30 mouse cellular contexts compared by ENCODE assay signal in the genomic region with DNA sequence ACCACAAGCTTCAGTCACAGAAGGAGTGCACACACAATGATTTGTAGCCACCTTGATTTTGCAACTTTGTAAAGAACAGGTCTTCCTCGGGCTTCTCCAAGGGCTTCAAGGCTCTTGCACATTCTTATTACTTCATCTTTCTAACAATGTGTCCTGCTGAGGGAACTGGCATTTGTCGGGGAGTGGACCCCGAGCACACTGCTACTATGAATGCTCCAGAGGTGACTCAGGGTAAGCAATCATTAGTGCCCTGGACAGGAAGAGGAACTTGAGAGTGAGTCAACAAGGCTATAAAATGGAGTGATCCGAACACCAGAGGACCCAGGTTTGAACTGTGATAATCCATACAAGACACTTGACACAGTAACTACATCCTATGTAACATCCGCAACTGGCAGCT. TPM values are rescaled to one million over a fixed set of nuclear protein-coding genes. Genes with fewer than 3 reads are reported as not detected.
DNase-seq lines count a peak whose midpoint lies in the region; ATAC-seq and TF ChIP-seq lines count a peak whose summit lies in the region.
"Had no signal": no experiment of that assay in that cellular context is flagged by ENCODE, and none has a peak within 500 bp of the region (broad histone marks: within the 10 kb centered on the region; RNA-seq: fewer than 3 reads in every experiment).

No protein-coding gene starts in this region.

- TF ChIP-seq POLR2A in MEL (IDR thresholded peaks at IDR 0.05; ENCODE audit: control insufficient read depth in 1 of 2, insufficient read depth in 1 of 2, low read depth in 1 of 2, low read length in 2 of 2, poor library complexity in 1 of 2): no peak

- H3K27me3 ChIP-seq in MEL (ENCODE audit: control insufficient read depth in 1 of 2, insufficient read depth in 2 of 2, low read length in 2 of 2): no peaks in the 10 kb centered on the region
- no peaks in the 10 kb centered on the region for H3K27me3 ChIP-seq in limb, embryonic 10.5 days (ENCODE audit: low read depth, poor library complexity, severe bottlenecking)
- H3K27me3 ChIP-seq: embryonic facial prominence, embryonic 13.5 days; forebrain, embryonic 13.5 days; heart, embryonic 13.5 days; hindbrain, embryonic 13.5 days; intestine, embryonic 15.5 days had no signal

- peak; percentile 13 for DNase-seq in adrenal gland, postnatal 14 days
- DNase-seq in adrenal gland, postnatal 25 days: no peak
- peak; percentile 12 for DNase-seq in MEL (ENCODE audit: low read depth, low spot score)
- no peak for DNase-seq in heart, postnatal 10 days
- DNase-seq in limb, embryonic 10.5 days (ENCODE audit: low spot score): no peak
- DNase-seq: adrenal gland, postnatal 10 days; cerebellum, adult 11-12 months; cerebellum, adult 8-10 months; cerebellum, postnatal 10 days; cerebellum, postnatal 36 days; embryo, embryonic 11 days; gastrocnemius, postnatal 10 days; gastrocnemius, postnatal 36 days; heart, adult 2 months; kidney, adult 11 months had no signal

- no peaks in the 10 kb centered on the region for H3K9me3 ChIP-seq in MEL (replicated peaks; ENCODE audit: insufficient read depth, low read length)
- H3K9me3 ChIP-seq in limb, embryonic 10.5 days (replicated peaks): no peaks in the 10 kb centered on the region
- H3K9me3 ChIP-seq: embryonic facial prominence, embryonic 10.5 days; embryonic facial prominence, embryonic 13.5 days; forebrain, embryonic 13.5 days; heart, embryonic 10.5 days; hindbrain, embryonic 10.5 days; hindbrain, embryonic 13.5 days; intestine, embryonic 15.5 days had no signal

- H3K4me3 ChIP-seq in MEL (ENCODE audit: control insufficient read depth in 1 of 2, insufficient read depth in 1 of 2, low read depth in 2 of 2, low read length in 2 of 2): no peak overlapping the region
- H3K4me3 ChIP-seq in limb, embryonic 10.5 days: no peak overlapping the region
- H3K4me3 ChIP-seq: embryonic facial prominence, embryonic 10.5 days; embryonic facial prominence, embryonic 13.5 days; erythroblast, embryonic 14.5 days; forebrain, embryonic 13.5 days; heart, adult 2 months; heart, embryonic 10.5 days; heart, embryonic 13.5 days; hindbrain, embryonic 10.5 days; hindbrain, embryonic 13.5 days; intestine, embryonic 15.5 days had no signal

- no peak for TF ChIP-seq EP300 in MEL (IDR thresholded peaks at IDR 0.05; ENCODE audit: low read depth in 1 of 2, low read length in 2 of 2)

- no peak overlapping the region for H3K9ac ChIP-seq in MEL (ENCODE audit: control insufficient read depth, low read depth, low read length, poor library complexity, severe bottlenecking)
- H3K9ac ChIP-seq: embryonic facial prominence, embryonic 13.5 days; forebrain, embryonic 13.5 days; heart, embryonic 13.5 days; hindbrain, embryonic 13.5 days; intestine, embryonic 15.5 days had no signal

- intact Hi-C loops in heart, postnatal 10 days (cut with DNase I): no loop called here

- H3K4me1 ChIP-seq in MEL (ENCODE audit: control insufficient read depth in 1 of 2, insufficient read depth in 2 of 2, low read length in 2 of 2): peaks cover 0 to 4% of the 10 kb centered on the region in 2 experiments; a peak in 1 of 4 replicates
- peaks cover 4% of the 10 kb centered on the region; the same call in 1 of the 2 replicates for H3K4me1 ChIP-seq in limb, embryonic 10.5 days
- H3K4me1 ChIP-seq: embryonic facial prominence, embryonic 13.5 days; forebrain, embryonic 13.5 days; heart, embryonic 10.5 days; heart, embryonic 13.5 days; hindbrain, embryonic 10.5 days; hindbrain, embryonic 13.5 days; intestine, embryonic 15.5 days had no signal

- no peaks in the 10 kb centered on the region for H3K79me2 ChIP-seq in MEL (ENCODE audit: control insufficient read depth, insufficient read depth, low read length, poor library complexity)

- no peak overlapping the region for H3K27ac ChIP-seq in MEL (ENCODE audit: control insufficient read depth, low read depth, low read length)
- H3K27ac ChIP-seq in limb, embryonic 10.5 days: no peak overlapping the region
- H3K27ac ChIP-seq: embryonic facial prominence, embryonic 10.5 days; embryonic facial prominence, embryonic 13.5 days; forebrain, embryonic 13.5 days; heart, adult 2 months; heart, embryonic 10.5 days; heart, embryonic 13.5 days; hindbrain, embryonic 10.5 days; hindbrain, embryonic 13.5 days; intestine, embryonic 15.5 days had no signal

- peak; percentile 33; the same call in 1 of the 2 replicates for ATAC-seq in megakaryocyte progenitor cell, adult 5-6 weeks (replicated peaks; ENCODE audit: poor library complexity)
- ATAC-seq: CD4-positive, CD25-positive, alpha-beta regulatory T cell, adult 4 months; forebrain, embryonic 13.5 days; forebrain, embryonic 16.5 days; hindbrain, embryonic 16.5 days; intestine, embryonic 15.5 days had no signal

- WGBS in limb, embryonic 10.5 days: 89% methylated on average over 5 of the region's 5 CpGs

- no peak for TF ChIP-seq RAD21 in MEL (IDR thresholded peaks at IDR 0.05; ENCODE audit: low read depth, low read length)

- peaks cover 0 to 3% of the 10 kb centered on the region in 2 experiments; a peak in 2 of 4 replicates for H3K36me3 ChIP-seq in MEL (ENCODE audit: control insufficient read depth in 1 of 2, insufficient read depth in 2 of 2, low read length in 2 of 2)
- H3K36me3 ChIP-seq in limb, embryonic 10.5 days: peaks cover 29% of the 10 kb centered on the region

- TF ChIP-seq CTCF in MEL (IDR thresholded peaks at IDR 0.05 in 2 of 3, conservative IDR thresholded peaks at IDR 0.05 in 1 of 3; ENCODE audit: control insufficient read depth in 1 of 3, insufficient read depth in 1 of 3, low read depth in 2 of 3, low read length in 3 of 3, poor library complexity in 1 of 3, severe bottlenecking in 1 of 3): no peak

TF ChIP-seq in MEL, 35 proteins besides CTCF, POLR2A, EP300 and RAD21:
- TF ChIP-seq MXI1 (IDR thresholded peaks at IDR 0.05; ENCODE audit: low read depth, low read length) (no peak), NELFE (IDR thresholded peaks at IDR 0.05; ENCODE audit: low read depth, low read length) (no peak), BHLHE40 (IDR thresholded peaks at IDR 0.05; ENCODE audit: borderline replicate concordance, low read depth, low read length) (no peak), MYC (IDR thresholded peaks at IDR 0.05; ENCODE audit: low read depth, low read length) (no peak), ZNF384 (IDR thresholded peaks at IDR 0.05; ENCODE audit: low read depth, low read length) (no peak), ZKSCAN1 (IDR thresholded peaks at IDR 0.05; ENCODE audit: low read depth, low read length) (no peak), UBTF (IDR thresholded peaks at IDR 0.05; ENCODE audit: borderline replicate concordance, insufficient read depth, low read depth, low read length) (no peak), CHD1 (IDR thresholded peaks at IDR 0.05; ENCODE audit: low read depth, low read length) (no peak), ZC3H11A (IDR thresholded peaks at IDR 0.05; ENCODE audit: low read depth, low read length) (no peak), HCFC1 (IDR thresholded peaks at IDR 0.05; ENCODE audit: low read depth, low read length) (no peak), MAX (IDR thresholded peaks at IDR 0.05; ENCODE audit: low read length) (no peak), ETS1 (IDR thresholded peaks at IDR 0.05; ENCODE audit: low read depth, low read length) (no peak)

RNA-seq across cellular contexts. Expression of gene Prkra, which starts 27.6 kb away (rescaled TPM):
- total RNA-seq in adrenal gland, postnatal 14 days (2021): 25.9 and 26.8 TPM in 2 replicates
- total RNA-seq in adrenal gland, postnatal 25 days (2021): 24.8 and 39.6 TPM in 2 replicates
- 15.7 and 18.8 TPM in 2 replicates for total RNA-seq in MEL (2012; rRNA removed)
- polyA plus RNA-seq in MEL (2012; ENCODE audit: insufficient read depth in 1 of 2, insufficient read length in 2 of 2, low read depth in 1 of 2, low replicate concordance in 2 of 2, missing spikeins in 1 of 2): 10 to 100 TPM in 1 of 2 experiments, not detected in 1; 21.5 TPM
- 35.2 and 43.9 TPM in 2 replicates for total RNA-seq in megakaryocyte progenitor cell, adult 5-6 weeks (2015)
- 11.3 and 15.2 TPM in 2 replicates for total RNA-seq in megakaryocyte progenitor cell, adult 5-6 weeks (2017)
- 10 to 100 TPM; 16.4 to 18.4 TPM for total RNA-seq in heart, postnatal 10 days (2021)
- polyA plus RNA-seq in limb, embryonic 10.5 days (2016; fragmentation: Nextera tagmentation; extraction: Ambion mirVana): 76.4 and 91.0 TPM in 2 replicates

RNA-seq across cellular contexts. Expression of gene Pjvk, which starts 28.1 kb away (rescaled TPM):
- total RNA-seq in adrenal gland, postnatal 14 days (2021): not detected in 2 replicates
- total RNA-seq in adrenal gland, postnatal 25 days (2021): not detected in 2 replicates
- not detected in 2 replicates for total RNA-seq in MEL (2012; rRNA removed)
- under 1 TPM in 1 of 2 experiments, not detected in 1; 0.07 TPM for polyA plus RNA-seq in MEL (2012; ENCODE audit: insufficient read depth in 1 of 2, insufficient read length in 2 of 2, low read depth in 1 of 2, low replicate concordance in 2 of 2, missing spikeins in 1 of 2)
- 0.37 and 0.81 TPM in 2 replicates for total RNA-seq in megakaryocyte progenitor cell, adult 5-6 weeks (2015)
- total RNA-seq in megakaryocyte progenitor cell, adult 5-6 weeks (2017): not detected in 2 replicates
- total RNA-seq in heart, postnatal 10 days (2021): under 1 TPM in 1 of 2 experiments, not detected in 1; 0.45 TPM
- 0.65 and 1.0 TPM in 2 replicates for polyA plus RNA-seq in limb, embryonic 10.5 days (2016; fragmentation: Nextera tagmentation; extraction: Ambion mirVana)
- total RNA-seq: gastrocnemius, adult 18-20 months; gastrocnemius, postnatal 10 days; gastrocnemius, postnatal 36 days; heart, adult 2 months; heart, postnatal 25 days had no signal
- polyA plus RNA-seq: CD4-positive, CD25-positive, alpha-beta regulatory T cell, adult 4 months; erythroblast, embryonic 14.5 days; heart, embryonic 13.5 days had no signal

RNA-seq across cellular contexts. Expression of gene Fkbp7, which starts 52.7 kb away (rescaled TPM):
- total RNA-seq in adrenal gland, postnatal 14 days (2021): 30.2 and 32.7 TPM in 2 replicates
- 17.7 and 22.8 TPM in 2 replicates for total RNA-seq in adrenal gland, postnatal 25 days (2021)
- 0.98 and 1.8 TPM in 2 replicates for total RNA-seq in MEL (2012; rRNA removed)
- polyA plus RNA-seq in MEL (2012; ENCODE audit: insufficient read depth in 1 of 2, insufficient read length in 2 of 2, low read depth in 1 of 2, low replicate concordance in 2 of 2, missing spikeins in 1 of 2): 1 to 10 TPM in 1 of 2 experiments, not detected in 1; 1.1 TPM
- 18.5 and 19.0 TPM in 2 replicates for total RNA-seq in megakaryocyte progenitor cell, adult 5-6 weeks (2015)
- total RNA-seq in megakaryocyte progenitor cell, adult 5-6 weeks (2017): 12.2 and 15.7 TPM in 2 replicates
- 10 to 100 TPM; 30.3 to 33.6 TPM for total RNA-seq in heart, postnatal 10 days (2021)
- 22.0 and 31.4 TPM in 2 replicates for polyA plus RNA-seq in limb, embryonic 10.5 days (2016; fragmentation: Nextera tagmentation; extraction: Ambion mirVana)

RNA-seq across cellular contexts. Expression of gene Plekha3, which starts 54.9 kb away (rescaled TPM):
- 36.0 and 37.7 TPM in 2 replicates for total RNA-seq in adrenal gland, postnatal 14 days (2021)
- total RNA-seq in adrenal gland, postnatal 25 days (2021): 53.4 and 55.2 TPM in 2 replicates
- 15.1 and 20.5 TPM in 2 replicates for total RNA-seq in MEL (2012; rRNA removed)
- 10 to 100 TPM in 1 of 2 experiments, not detected in 1; 23.4 TPM for polyA plus RNA-seq in MEL (2012; ENCODE audit: insufficient read depth in 1 of 2, insufficient read length in 2 of 2, low read depth in 1 of 2, low replicate concordance in 2 of 2, missing spikeins in 1 of 2)
- 28.2 and 36.1 TPM in 2 replicates for total RNA-seq in megakaryocyte progenitor cell, adult 5-6 weeks (2015)
- 17.5 and 25.6 TPM in 2 replicates for total RNA-seq in megakaryocyte progenitor cell, adult 5-6 weeks (2017)
- 10 to 100 TPM; 21.3 to 24.3 TPM for total RNA-seq in heart, postnatal 10 days (2021)
- 12.4 and 12.6 TPM in 2 replicates for polyA plus RNA-seq in limb, embryonic 10.5 days (2016; fragmentation: Nextera tagmentation; extraction: Ambion mirVana)

Comparison
In these comparisons a context has a peak if more than half of its experiments do, and no peak if none do; other contexts are left out.
1. DNase-seq: peak in adrenal gland, postnatal 14 days (single experiment) and MEL (single experiment); none in adrenal gland, postnatal 25 days (single experiment), heart, postnatal 10 days (0 of 2) and limb, embryonic 10.5 days (single experiment).